Mouse (Mus musculus) MEL (cell line): ENCODE results near the gene Slc13a3.

ENCODE experiments used
- CTCF ChIP-seq, 3 experiments: IDR thresholded peaks in 2 of 3; conservative IDR thresholded peaks in 1 of 3; 2 replicates each; pipeline ENCODE4 v1.5.1; 2011 to 2012; ENCODE audit warnings: low read length in 3 of 3, low read depth in 2 of 3, mild to moderate bottlenecking in 2 of 3, improper control_type of control experiment in 1 of 3, inconsistent platforms in 1 of 3, mixed read lengths in 1 of 3, moderate library complexity in 1 of 3; ENCODE audit not compliant: control insufficient read depth in 1 of 3, insufficient read depth in 1 of 3, poor library complexity in 1 of 3, severe bottlenecking in 1 of 3
- KAT2A ChIP-seq: conservative IDR thresholded peaks from 2 replicates; pipeline ENCODE4 v1.6.1; 2012; ENCODE audit warnings: low read depth, low read length, improper control_type of control experiment, inconsistent platforms

- TF ChIP-seq CTCF (IDR thresholded peaks at IDR 0.05 in 2 of 3, conservative IDR thresholded peaks at IDR 0.05 in 1 of 3; ENCODE audit: control insufficient read depth in 1 of 3, insufficient read depth in 1 of 3, low read depth in 2 of 3, low read length in 3 of 3, poor library complexity in 1 of 3, severe bottlenecking in 1 of 3) (no peak), KAT2A (no peak)
These were observed 24.8 kb upstream of the Slc13a3 start for GRCm38 (mm10) chr2:165497706-165498275.
